Mouse (Mus musculus) megakaryocyte, embryonic 14.5 days (primary cell): ENCODE measurements at regions not wholly inside any gene's neighbourhood (a gene's known extent, or its start where the extent isn't known, plus 50 kb on each side); places are given as distances from the start of the nearest gene placed in this dataset.
"Not testable (repeated sequence)": the region's sequence is repeated elsewhere in the genome, so short reads cannot be mapped to it uniquely, and the experiment has no call there.

Experiments
- FLI1 ChIP-seq: IDR thresholded peaks from 2 replicates; pipeline ENCODE4 v1.6.1; 2012; ENCODE audit warnings: low read length, inconsistent platforms, mixed read lengths
- GATA1 ChIP-seq: IDR thresholded peaks from 3 replicates; pipeline ENCODE4 v1.6.1; 2012; ENCODE audit warnings: mixed read lengths, low read length, inconsistent platforms, borderline replicate concordance

DNA sequence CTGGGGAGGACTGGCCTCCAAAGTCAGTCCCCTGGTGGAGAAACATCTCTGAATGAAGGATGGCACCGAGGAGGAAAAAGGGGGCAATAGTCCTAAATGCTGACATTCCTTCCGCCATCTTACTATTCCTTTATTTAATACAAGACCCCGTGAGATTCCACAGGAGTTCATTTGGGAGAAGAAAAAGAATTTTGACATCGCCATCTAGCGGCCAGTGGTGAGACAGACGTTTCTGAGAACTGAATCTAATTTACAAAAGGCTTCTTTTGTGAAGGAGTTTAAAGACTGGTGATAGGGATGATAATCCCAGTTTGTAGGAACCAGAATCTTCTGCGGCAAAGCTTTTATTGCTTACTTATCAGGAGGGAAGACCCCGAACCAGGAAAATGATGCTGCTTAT is 107.8 kb downstream of the Gm31371 start:
- TF ChIP-seq FLI1, GATA1: not testable (repeated sequence)
